Mouse (Mus musculus): ENCODE results near the gene Ptprj.

DNA sequence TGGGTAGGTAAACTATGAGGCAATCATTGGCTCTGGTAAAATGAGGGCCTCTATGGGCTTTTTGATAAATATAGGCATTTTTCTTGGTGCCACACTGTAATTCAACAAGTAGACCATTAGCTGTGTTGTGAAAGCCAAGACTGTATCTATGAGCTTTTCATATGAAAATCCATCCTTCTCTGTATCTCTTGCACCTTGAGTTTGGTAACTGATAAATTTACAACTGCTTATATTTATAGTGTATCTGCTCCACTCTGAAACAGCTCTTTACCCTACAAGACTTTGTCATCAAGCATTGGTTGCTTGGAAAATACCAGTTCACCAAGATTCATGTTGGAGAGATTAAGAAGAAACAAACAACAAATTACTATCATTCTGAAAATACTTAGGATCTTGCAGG is 77.7 kb downstream of the Ptprj start:
- no peak for TF ChIP-seq CTCF (IDR thresholded peaks at IDR 0.05)
- TF ChIP-seq EP300 (IDR thresholded peaks at IDR 0.05; ENCODE audit: insufficient read depth, low read depth, low read length), result no peak

Measured in heart, adult 2 months (tissue).